Mouse (Mus musculus) kidney, adult 2 months (tissue): ENCODE measurements around the gene Dsp. TPM values are rescaled to one million over a fixed set of nuclear protein-coding genes. Genes with fewer than 3 reads are reported as not detected.

Source experiments
- DNase-seq: peaks from one replicate; pipeline ENCODE4 v3.0.0; 2021
- H3K27ac ChIP-seq: fragments of 200-500 bp; 2 replicates; pipeline ENCODE4 v1.5.1; 2012; ENCODE audit warnings: low read depth, low read length, control low read depth, inconsistent platforms; ENCODE audit not compliant: insufficient read depth
- H3K27me3 ChIP-seq: fragments of 200-500 bp; replicated peaks from 2 replicates; pipeline ENCODE4 v1.6.1; 2012; ENCODE audit warnings: mild to moderate bottlenecking, moderate library complexity, low read length, inconsistent platforms; ENCODE audit not compliant: control insufficient read depth, insufficient read depth
- H3K36me3 ChIP-seq: fragments of 200-500 bp; 2 replicates; pipeline ENCODE4 v1.6.1; 2012; ENCODE audit warnings: mild to moderate bottlenecking, moderate library complexity, low read length, inconsistent platforms; ENCODE audit not compliant: control insufficient read depth, insufficient read depth
- H3K4me1 ChIP-seq: fragments of 200-500 bp; 2 replicates; pipeline ENCODE4 v1.6.1; 2011; ENCODE audit warnings: low read length; ENCODE audit not compliant: control insufficient read depth, insufficient read depth
- H3K4me3 ChIP-seq: fragments of 200-500 bp; 2 replicates; pipeline ENCODE4 v1.5.1; 2011; ENCODE audit warnings: mild to moderate bottlenecking, low read depth, low read length, control low read depth; ENCODE audit not compliant: insufficient read depth
- CTCF ChIP-seq: fragments of 200-500 bp; conservative IDR thresholded peaks from 2 replicates; pipeline ENCODE4 v1.5.1; 2011; ENCODE audit warnings: low read depth, mild to moderate bottlenecking, control low read depth, low read length, moderate library complexity, mixed read lengths; ENCODE audit not compliant: insufficient read depth, insufficient read length
- POLR2A ChIP-seq: fragments of 200-500 bp; IDR thresholded peaks from one replicate; pipeline ENCODE4 v1.6.1; 2011; ENCODE audit warnings: low read depth, low read length, control low read depth
- WGBS: fragments of 180-500 bp; shearing (Covaris S2); methylation state at CpG from one replicate; pipeline ENCODE4 v1.1.7; 2018; 5-methylcytosine and 5-hydroxymethylcytosine counted together
- polyA plus RNA-seq: library from polyadenylated mRNA; depleted of rRNA; stranded (reverse); fragments of >200 nt; gene quantifications from 2 replicates; pipeline ENCODE4 v1.2.3, GENCODE M21; 2012; rRNA removed

The Dsp gene
- polyA plus RNA-seq, 1 experiment = 5.1 TPM

- TF ChIP-seq POLR2A (no peak), CTCF (no peak)
- no peak for DNase-seq
- H3K4me3 ChIP-seq = no peak overlapping the region
- H3K36me3 ChIP-seq = peaks cover 16% of the 10 kb centered on the region
- no peak overlapping the region for H3K27ac ChIP-seq
- H3K27me3 ChIP-seq = no peaks in the 10 kb centered on the region
- no peaks in the 10 kb centered on the region for H3K4me1 ChIP-seq
- 86% methylated on average over 6 of the region's 6 CpGs for WGBS
Measured at GRCm38 (mm10) chr13:38220331-38220730, 69.2 kb downstream of the Dsp start.

GRCm38 (mm10) chr13:38230177-38230821, 79.2 kb downstream of the Dsp start:
- no peak for DNase-seq
- H3K36me3 ChIP-seq = no peaks in the 10 kb centered on the region; the same call in 1 of the 2 replicates
- H3K27ac ChIP-seq = no peak overlapping the region
- no peak overlapping the region for H3K4me3 ChIP-seq
- H3K27me3 ChIP-seq = no peaks in the 10 kb centered on the region
- 91% methylated on average over 9 of the region's 9 CpGs for WGBS
- TF ChIP-seq POLR2A = no peak
- no peak for TF ChIP-seq CTCF
- no peaks in the 10 kb centered on the region for H3K4me1 ChIP-seq

- Histone ChIP-seq H3K4me3 (no peak overlapping the region), H3K36me3 (no peaks in the 10 kb centered on the region; the same call in 1 of the 2 replicates), H3K27ac (no peak overlapping the region), H3K27me3 (no peaks in the 10 kb centered on the region), H3K4me1 (no peaks in the 10 kb centered on the region)
- no peak for TF ChIP-seq CTCF
- TF ChIP-seq POLR2A = no peak
- WGBS = 86% methylated on average over 4 of the region's 4 CpGs
- DNase-seq = no peak
Measured at GRCm38 (mm10) chr13:38232411-38232810, 81.3 kb downstream of the Dsp start.

- WGBS = 60% methylated on average over 3 of the region's 3 CpGs
- Histone ChIP-seq H3K4me3 (no peak overlapping the region), H3K4me1 (no peaks in the 10 kb centered on the region), H3K36me3 (no peaks in the 10 kb centered on the region; the same call in 1 of the 2 replicates), H3K27ac (no peak overlapping the region), H3K27me3 (no peaks in the 10 kb centered on the region)
- no peak for DNase-seq
- no peak for TF ChIP-seq POLR2A
- TF ChIP-seq CTCF = no peak
Measured at GRCm38 (mm10) chr13:38232856-38233625, 81.9 kb downstream of the Dsp start.

GRCm38 (mm10) chr13:38234651-38235050, 83.6 kb downstream of the Dsp start:
- DNase-seq = no peak
- TF ChIP-seq POLR2A (no peak), CTCF (no peak)
- Histone ChIP-seq H3K4me3 (no peak overlapping the region), H3K27me3 (no peaks in the 10 kb centered on the region), H3K27ac (no peak overlapping the region), H3K4me1 (no peaks in the 10 kb centered on the region), H3K36me3 (no peaks in the 10 kb centered on the region)
- WGBS = 81% methylated on average over 5 of the region's 5 CpGs

- Histone ChIP-seq H3K27ac (no peak overlapping the region), H3K4me3 (no peak overlapping the region), H3K27me3 (no peaks in the 10 kb centered on the region), H3K4me1 (no peaks in the 10 kb centered on the region), H3K36me3 (no peaks in the 10 kb centered on the region)
- TF ChIP-seq CTCF = peak; percentile 36
- no peak for TF ChIP-seq POLR2A
- WGBS = 74% methylated on average over 3 of the region's 3 CpGs
- DNase-seq = peak; percentile 45
Measured at GRCm38 (mm10) chr13:38235370-38235769, 84.3 kb downstream of the Dsp start.

- TF ChIP-seq CTCF = no peak
- no peak for TF ChIP-seq POLR2A
- no peaks in the 10 kb centered on the region for H3K36me3 ChIP-seq
- no peaks in the 10 kb centered on the region for H3K4me1 ChIP-seq
- 59% methylated on average over 5 of the region's 5 CpGs for WGBS
- peak; percentile 2 for DNase-seq
- no peak overlapping the region for H3K4me3 ChIP-seq
- no peaks in the 10 kb centered on the region for H3K27me3 ChIP-seq
- no peak overlapping the region for H3K27ac ChIP-seq
Measured at GRCm38 (mm10) chr13:38248151-38248550, 97.1 kb downstream of the Dsp start.

Other genes starting within 250 kb of the Dsp start
- 6.9 and 10.5 TPM in 2 replicates for gene Ssr1, start 157.1 kb upstream of the Dsp start, polyA plus RNA-seq
- gene Riok1, start 114.3 kb upstream of the Dsp start, polyA plus RNA-seq = 7.6 and 8.0 TPM in 2 replicates
- 0.23 and 0.28 TPM in 2 replicates for gene Cage1, start 114.2 kb upstream of the Dsp start, polyA plus RNA-seq
- gene Snrnp48, start 53.6 kb downstream of the Dsp start, polyA plus RNA-seq = 18.8 and 21.1 TPM in 2 replicates
- 63.5 and 67.0 TPM in 2 replicates for gene Bmp6, start 193.8 kb downstream of the Dsp start, polyA plus RNA-seq